Mouse (Mus musculus): Measurements from ENCODE around the gene Hes7.

Gene Hes7

GRCm38 (mm10) chr11:69135361-69135760 is 15.2 kb downstream of the Hes7 start:
- no peak for DNase-seq (ENCODE audit: inconsistent age in 2 of 2, low spot score in 1 of 2)

GRCm38 (mm10) chr11:69147546-69147945 is 27.3 kb downstream of the Hes7 start:
- peak in 1 of 2 experiments; percentile 81 for DNase-seq (ENCODE audit: inconsistent age in 2 of 2, low spot score in 1 of 2)

- peak; percentile 36 to 59 for DNase-seq (ENCODE audit: inconsistent age in 2 of 2, low spot score in 1 of 2)
These were observed 28.3 kb downstream of the Hes7 start for GRCm38 (mm10) chr11:69148451-69148960.

GRCm38 (mm10) chr11:69149728-69150127 is 29.5 kb downstream of the Hes7 start:
- no peak for DNase-seq (ENCODE audit: inconsistent age in 2 of 2, low spot score in 1 of 2)

GRCm38 (mm10) chr11:69150444-69150843 is 30.2 kb downstream of the Hes7 start:
- peak; percentile 65 to 85 for DNase-seq (ENCODE audit: inconsistent age in 2 of 2, low spot score in 1 of 2)

- DNase-seq (ENCODE audit: inconsistent age in 2 of 2, low spot score in 1 of 2), result no peak
These were observed 30.8 kb downstream of the Hes7 start for GRCm38 (mm10) chr11:69151004-69151403.

- DNase-seq (ENCODE audit: inconsistent age in 2 of 2, low spot score in 1 of 2), result no peak
These were observed 33.6 kb downstream of the Hes7 start for GRCm38 (mm10) chr11:69153831-69154230.

GRCm38 (mm10) chr11:69155351-69155750 is 35.1 kb downstream of the Hes7 start:
- no peak for DNase-seq (ENCODE audit: inconsistent age in 2 of 2, low spot score in 1 of 2)

- no peak for DNase-seq (ENCODE audit: inconsistent age in 2 of 2, low spot score in 1 of 2)
These were observed 36.6 kb downstream of the Hes7 start, which contains the start of gene Alox12b for GRCm38 (mm10) chr11:69156800-69157199. Gene Alox12b, plus strand, starts transcription at chr11:69156989.

- no peak for DNase-seq (ENCODE audit: inconsistent age in 2 of 2, low spot score in 1 of 2)
These were observed 49.1 kb downstream of the Hes7 start for GRCm38 (mm10) chr11:69169313-69169712.

GRCm38 (mm10) chr11:69171626-69172025 is 51.4 kb downstream of the Hes7 start:
- peak; percentile 46 to 81 for DNase-seq (ENCODE audit: inconsistent age in 2 of 2, low spot score in 1 of 2)

GRCm38 (mm10) chr11:69172606-69173005 is 52.4 kb downstream of the Hes7 start:
- DNase-seq (ENCODE audit: inconsistent age in 2 of 2, low spot score in 1 of 2), result peak in 1 of 2 experiments; percentile 50
